Mouse (Mus musculus): Measurements from ENCODE around the gene Sez6l2.
A peak's percentile ranks its signal among the peaks of the same experiment; 100 is the strongest.
"Not testable (repeated sequence)": the region's sequence is repeated elsewhere in the genome, so short reads cannot be mapped to it uniquely, and the experiment has no call there.

Gene Sez6l2

GRCm38 (mm10) chr7:126949793-126950646 lies at the start of gene Sez6l2:
Gene Sez6l2 (plus strand): TSS chr7:126950563.
- DNase-seq (ENCODE audit: low read depth), result peak; percentile 88

- peak; percentile 63 for DNase-seq (ENCODE audit: low read depth)
Observed at GRCm38 (mm10) chr7:126905590-126905989, 44.8 kb upstream of the Sez6l2 start.

GRCm38 (mm10) chr7:126914844-126915243 lies 35.5 kb upstream of the Sez6l2 start:
- DNase-seq (ENCODE audit: low read depth), result no peak

- not testable (repeated sequence) for DNase-seq (ENCODE audit: low read depth)
Observed at GRCm38 (mm10) chr7:126918356-126918755, 32.0 kb upstream of the Sez6l2 start.

- no peak for DNase-seq (ENCODE audit: low read depth)
Observed at GRCm38 (mm10) chr7:126919973-126920372, 30.4 kb upstream of the Sez6l2 start.

- no peak for DNase-seq (ENCODE audit: low read depth)
Observed at GRCm38 (mm10) chr7:126921563-126921962, 28.8 kb upstream of the Sez6l2 start.

- peak; percentile 84 for DNase-seq (ENCODE audit: low read depth)
Observed at GRCm38 (mm10) chr7:126922624-126923060, 27.7 kb upstream of the Sez6l2 start, which contains the start of gene Tmem219. Gene Tmem219 (minus strand): TSS chr7:126922917.

GRCm38 (mm10) chr7:126923999-126924398 lies 26.4 kb upstream of the Sez6l2 start:
- DNase-seq (ENCODE audit: low read depth), result no peak

GRCm38 (mm10) chr7:126926299-126926698 lies 24.1 kb upstream of the Sez6l2 start:
- DNase-seq (ENCODE audit: low read depth), result no peak

- DNase-seq (ENCODE audit: low read depth), result peak; percentile 95
Observed at GRCm38 (mm10) chr7:126928384-126929037, 21.9 kb upstream of the Sez6l2 start, which contains the start of gene Kctd13. Gene Kctd13 (plus strand): TSS chr7:126928879.

GRCm38 (mm10) chr7:126929046-126929445 lies 21.3 kb upstream of the Sez6l2 start:
- no peak for DNase-seq (ENCODE audit: low read depth)

- no peak for DNase-seq (ENCODE audit: low read depth)
Observed at GRCm38 (mm10) chr7:126932652-126933051, 17.7 kb upstream of the Sez6l2 start.

GRCm38 (mm10) chr7:126941171-126941570 lies 9.2 kb upstream of the Sez6l2 start:
- no peak for DNase-seq (ENCODE audit: low read depth)

GRCm38 (mm10) chr7:126941801-126942200 lies 8.6 kb upstream of the Sez6l2 start:
- no peak for DNase-seq (ENCODE audit: low read depth)

GRCm38 (mm10) chr7:126946530-126946929 lies 3.8 kb upstream of the Sez6l2 start:
- DNase-seq (ENCODE audit: low read depth), result peak; percentile 73

GRCm38 (mm10) chr7:126948626-126949025 lies 1.7 kb upstream of the Sez6l2 start:
- no peak for DNase-seq (ENCODE audit: low read depth)

GRCm38 (mm10) chr7:126949403-126949792 lies 965 bp upstream of the Sez6l2 start, which contains the start of gene Asphd1:
Gene Asphd1 (minus strand): TSS chr7:126949582.
- DNase-seq (ENCODE audit: low read depth), result no peak

- no peak for DNase-seq (ENCODE audit: low read depth)
Observed at GRCm38 (mm10) chr7:126950647-126951615, 568 bp downstream of the Sez6l2 start.

- DNase-seq (ENCODE audit: low read depth), result no peak
Observed at GRCm38 (mm10) chr7:126951741-126952140, 1.4 kb downstream of the Sez6l2 start.

- DNase-seq (ENCODE audit: low read depth), result no peak
Observed at GRCm38 (mm10) chr7:126952646-126953045, 2.3 kb downstream of the Sez6l2 start.

GRCm38 (mm10) chr7:126955125-126955524 lies 4.8 kb downstream of the Sez6l2 start:
- no peak for DNase-seq (ENCODE audit: low read depth)

- DNase-seq (ENCODE audit: low read depth), result no peak
Observed at GRCm38 (mm10) chr7:126959780-126960179, 9.4 kb downstream of the Sez6l2 start.
